Mouse (Mus musculus): ENCODE measurements around the gene Tmem39a. TPM values are rescaled to one million over a fixed set of nuclear protein-coding genes. Genes with fewer than 3 reads are reported as not detected.

Tmem39a gene
- polyA plus RNA-seq, 1 experiment from 2014 or later = 45.9 TPM

DNA sequence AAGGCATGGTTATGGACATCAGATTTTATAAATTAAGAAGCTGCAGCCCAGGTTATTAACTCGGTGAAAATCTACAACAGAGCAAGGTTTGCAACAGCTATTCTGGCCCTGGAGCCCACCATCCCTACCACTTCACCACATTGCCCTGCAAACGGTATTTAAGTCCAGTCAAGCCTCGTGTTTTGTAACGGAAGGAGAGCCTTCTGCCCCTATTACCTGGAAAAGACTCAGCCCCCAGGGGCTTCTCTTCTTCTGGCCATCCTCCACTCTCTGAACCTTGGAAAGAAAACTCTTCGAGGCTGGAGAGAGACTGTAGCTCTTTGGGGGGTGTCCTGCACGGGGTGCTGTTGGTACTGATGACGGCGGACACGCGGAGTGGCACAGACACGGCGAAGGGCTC, 50.2 kb downstream of the Tmem39a start:
- H3K4me3 ChIP-seq (ENCODE audit: low read depth, low read length) = no peak overlapping the region
- no peak for DNase-seq (ENCODE audit: low spot score)
- TF ChIP-seq EP300 (IDR thresholded peaks at IDR 0.05) (no peak), CTCF (IDR thresholded peaks at IDR 0.05) (no peak)
- no peak overlapping the region for H3K9ac ChIP-seq (replicated peaks; ENCODE audit: low read depth)
- H3K36me3 ChIP-seq (ENCODE audit: insufficient read depth, low read length) = peaks cover 71% of the 10 kb centered on the region
- H3K4me2 ChIP-seq (replicated peaks; ENCODE audit: low read depth, low read length) = no peak overlapping the region
- no peaks in the 10 kb centered on the region for H3K4me1 ChIP-seq (ENCODE audit: insufficient read depth, low read depth, low read length)
- 81% methylated on average over 12 of the region's 12 CpGs for WGBS
- no peaks in the 10 kb centered on the region for H3K9me3 ChIP-seq (ENCODE audit: low read length)
- no peak overlapping the region for H3K27ac ChIP-seq (ENCODE audit: low read length)
- H3K27me3 ChIP-seq (replicated peaks; ENCODE audit: insufficient read depth, low read length) = no peaks in the 10 kb centered on the region
- no peak for ATAC-seq

DNA sequence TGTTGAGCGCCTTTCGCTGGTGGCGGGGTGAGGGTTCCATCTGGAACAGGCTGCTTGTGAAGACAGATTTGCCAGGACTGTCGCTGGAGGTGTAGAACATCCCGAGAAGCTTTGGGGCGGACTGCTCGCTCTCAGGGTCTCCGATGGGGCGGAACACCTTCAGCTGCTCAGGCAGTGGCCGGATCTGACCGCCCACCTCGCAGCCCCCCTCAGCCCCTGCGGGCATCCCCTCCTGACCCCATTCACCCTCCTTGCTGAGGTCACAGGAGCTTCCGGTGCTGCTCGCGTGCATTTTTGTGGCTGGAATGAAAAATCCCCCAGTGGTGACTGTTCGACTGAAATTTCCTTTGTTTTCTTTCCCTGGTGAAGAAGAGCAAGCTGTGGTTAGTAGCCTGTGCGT, 50.6 kb downstream of the Tmem39a start:
- Histone ChIP-seq H3K4me3 (ENCODE audit: low read depth, low read length) (no peak overlapping the region), H3K4me2 (replicated peaks; ENCODE audit: low read depth, low read length) (no peak overlapping the region), H3K36me3 (ENCODE audit: insufficient read depth, low read length) (peaks cover 73% of the 10 kb centered on the region), H3K9ac (replicated peaks; ENCODE audit: low read depth) (no peak overlapping the region), H3K27ac (ENCODE audit: low read length) (no peak overlapping the region), H3K27me3 (replicated peaks; ENCODE audit: insufficient read depth, low read length) (no peaks in the 10 kb centered on the region), H3K9me3 (ENCODE audit: low read length) (no peaks in the 10 kb centered on the region), H3K4me1 (ENCODE audit: insufficient read depth, low read depth, low read length) (no peaks in the 10 kb centered on the region)
- 68% methylated on average over 18 of the region's 18 CpGs for WGBS
- ATAC-seq (no peak), DNase-seq (ENCODE audit: low spot score) (no peak)
- TF ChIP-seq CTCF (IDR thresholded peaks at IDR 0.05) = no peak
- no peak for TF ChIP-seq EP300 (IDR thresholded peaks at IDR 0.05)

DNA sequence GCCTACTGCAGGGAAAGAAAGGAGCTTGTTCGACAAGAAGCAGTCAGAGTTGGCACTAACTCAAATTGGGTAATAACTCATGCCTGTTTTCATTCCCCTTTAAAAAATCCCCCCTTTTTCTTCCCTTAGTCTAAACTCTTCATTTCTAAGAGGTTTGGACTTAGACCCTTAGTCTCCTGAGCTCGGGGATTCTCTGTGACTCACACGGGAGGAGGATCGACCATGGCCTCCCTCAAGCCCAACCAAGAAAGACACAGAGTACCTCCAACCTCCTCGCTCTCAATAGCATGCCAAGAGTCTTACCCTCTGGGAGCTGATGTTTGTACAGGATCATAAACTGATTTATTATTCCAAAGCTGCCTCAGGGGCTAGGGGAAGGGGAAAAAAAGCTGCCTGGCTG, 54.1 kb downstream of the Tmem39a start:
- DNase-seq (ENCODE audit: low spot score) = peak; percentile 37
- Histone ChIP-seq H3K4me3 (ENCODE audit: low read depth, low read length) (no peak overlapping the region), H3K36me3 (ENCODE audit: insufficient read depth, low read length) (peaks cover 53% of the 10 kb centered on the region), H3K4me2 (replicated peaks; ENCODE audit: low read depth, low read length) (no peak overlapping the region), H3K9ac (replicated peaks; ENCODE audit: low read depth) (no peak overlapping the region), H3K9me3 (ENCODE audit: low read length) (no peaks in the 10 kb centered on the region), H3K27me3 (replicated peaks; ENCODE audit: insufficient read depth, low read length) (no peaks in the 10 kb centered on the region), H3K27ac (ENCODE audit: low read length) (no peak overlapping the region), H3K4me1 (ENCODE audit: insufficient read depth, low read depth, low read length) (no peaks in the 10 kb centered on the region)
- no peak for ATAC-seq
- WGBS = 52% methylated on average over 5 of the region's 5 CpGs
- no peak for TF ChIP-seq EP300 (IDR thresholded peaks at IDR 0.05)
- no peak for TF ChIP-seq CTCF (IDR thresholded peaks at IDR 0.05)

DNA sequence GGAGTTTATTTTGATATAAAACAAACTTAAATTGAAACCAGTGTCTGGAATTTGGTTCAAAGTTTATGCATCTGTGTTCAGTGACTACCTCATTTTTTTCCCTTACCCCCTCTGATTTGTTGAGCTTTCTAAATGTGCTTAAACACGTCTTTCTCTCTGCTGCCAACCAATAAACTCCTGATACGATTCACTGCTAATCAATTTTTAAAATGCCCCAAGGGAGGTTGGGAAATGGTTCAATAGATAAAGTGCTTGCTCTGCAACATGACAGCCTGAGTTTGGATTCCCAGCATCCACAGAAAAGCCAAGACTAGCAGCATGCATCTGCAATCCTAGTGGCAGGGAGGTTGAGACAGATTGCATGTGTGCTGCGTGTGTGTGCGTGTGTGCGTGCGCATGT, 55.1 kb downstream of the Tmem39a start:
- no peaks in the 10 kb centered on the region for H3K9me3 ChIP-seq (ENCODE audit: low read length)
- no peak for ATAC-seq
- 96% methylated on average over 6 of the region's 6 CpGs for WGBS
- H3K27ac ChIP-seq (ENCODE audit: low read length) = no peak overlapping the region
- no peaks in the 10 kb centered on the region for H3K27me3 ChIP-seq (replicated peaks; ENCODE audit: insufficient read depth, low read length)
- TF ChIP-seq CTCF (IDR thresholded peaks at IDR 0.05) (no peak), EP300 (IDR thresholded peaks at IDR 0.05) (no peak)
- no peaks in the 10 kb centered on the region for H3K4me1 ChIP-seq (ENCODE audit: insufficient read depth, low read depth, low read length)
- DNase-seq (ENCODE audit: low spot score) = no peak
- peaks cover 54% of the 10 kb centered on the region for H3K36me3 ChIP-seq (ENCODE audit: insufficient read depth, low read length)
- H3K9ac ChIP-seq (replicated peaks; ENCODE audit: low read depth) = no peak overlapping the region
- no peak overlapping the region for H3K4me3 ChIP-seq (ENCODE audit: low read depth, low read length)
- no peak overlapping the region for H3K4me2 ChIP-seq (replicated peaks; ENCODE audit: low read depth, low read length)

DNA sequence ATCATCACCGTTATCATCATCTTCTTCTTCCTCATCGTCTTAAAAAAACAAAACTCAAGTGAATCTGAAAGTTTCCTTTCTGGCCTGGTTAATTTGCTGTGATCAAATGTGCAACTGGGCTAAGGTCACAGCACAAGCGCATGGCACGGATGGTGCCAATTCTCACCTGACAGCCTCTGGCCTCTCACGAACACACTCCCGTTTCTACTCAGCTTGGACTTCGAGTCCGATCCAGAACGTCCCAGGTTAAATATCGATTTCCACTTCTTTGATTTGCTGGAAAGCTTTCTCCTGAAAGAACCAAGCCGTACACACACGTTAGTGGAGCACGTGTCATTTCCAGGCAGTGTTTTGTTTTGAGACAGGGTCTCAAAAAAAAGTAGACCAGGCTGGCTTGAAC, 59.5 kb downstream of the Tmem39a start:
- H3K27ac ChIP-seq (ENCODE audit: low read length) = no peak overlapping the region
- no peaks in the 10 kb centered on the region for H3K27me3 ChIP-seq (replicated peaks; ENCODE audit: insufficient read depth, low read length)
- peaks cover 31% of the 10 kb centered on the region; the same call in 1 of the 2 replicates for H3K36me3 ChIP-seq (ENCODE audit: insufficient read depth, low read length)
- WGBS = 93% methylated on average over 13 of the region's 13 CpGs
- no peak overlapping the region for H3K9ac ChIP-seq (replicated peaks; ENCODE audit: low read depth)
- no peak overlapping the region for H3K4me2 ChIP-seq (replicated peaks; ENCODE audit: low read depth, low read length)
- no peaks in the 10 kb centered on the region; the same call in 1 of the 2 replicates for H3K4me1 ChIP-seq (ENCODE audit: insufficient read depth, low read depth, low read length)
- DNase-seq (ENCODE audit: low spot score) = no peak
- no peaks in the 10 kb centered on the region for H3K9me3 ChIP-seq (ENCODE audit: low read length)
- TF ChIP-seq EP300 (IDR thresholded peaks at IDR 0.05) = no peak
- TF ChIP-seq CTCF (IDR thresholded peaks at IDR 0.05) = no peak
- no peak overlapping the region for H3K4me3 ChIP-seq (ENCODE audit: low read depth, low read length)
- ATAC-seq = no peak

DNA sequence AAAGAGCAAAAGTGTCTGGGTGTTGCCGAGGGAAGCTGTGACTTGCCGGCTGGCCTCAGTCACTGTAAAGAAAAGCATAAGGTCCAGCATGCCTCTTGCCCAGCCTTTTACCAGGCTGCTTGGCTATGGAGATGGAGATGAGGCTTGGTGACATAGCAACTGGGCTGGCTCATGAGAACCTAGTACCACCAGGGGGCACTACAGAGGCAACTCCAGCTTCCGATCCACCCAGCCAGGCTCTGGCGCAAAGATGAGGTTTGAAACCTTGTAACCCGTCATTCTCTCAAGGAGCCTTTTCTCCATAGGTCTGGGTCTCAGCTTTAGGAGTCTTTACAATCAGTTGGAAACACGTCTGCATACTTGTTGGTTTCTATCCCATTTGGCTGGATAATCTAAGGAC, 60.6 kb downstream of the Tmem39a start:
- WGBS = 29% methylated on average over 6 of the region's 6 CpGs
- Histone ChIP-seq H3K4me1 (ENCODE audit: insufficient read depth, low read depth, low read length) (peaks cover 9% of the 10 kb centered on the region), H3K4me3 (ENCODE audit: low read depth, low read length) (no peak overlapping the region), H3K9ac (replicated peaks; ENCODE audit: low read depth) (no peak overlapping the region), H3K9me3 (ENCODE audit: low read length) (no peaks in the 10 kb centered on the region), H3K27ac (ENCODE audit: low read length) (no peak overlapping the region), H3K4me2 (replicated peaks; ENCODE audit: low read depth, low read length) (no peak overlapping the region), H3K27me3 (replicated peaks; ENCODE audit: insufficient read depth, low read length) (no peaks in the 10 kb centered on the region), H3K36me3 (ENCODE audit: insufficient read depth, low read length) (peaks cover 26% of the 10 kb centered on the region; the same call in 1 of the 2 replicates)
- TF ChIP-seq EP300 (IDR thresholded peaks at IDR 0.05) (no peak), CTCF (IDR thresholded peaks at IDR 0.05) (peak; percentile 85)
- DNase-seq (ENCODE audit: low spot score) (peak; percentile 86), ATAC-seq (peak; percentile 34; the same call in 1 of the 2 replicates)

Measured in lung, postnatal 0 days (tissue).